Mouse (Mus musculus): ENCODE results near the gene Ccdc27. TPM values are rescaled to one million over a fixed set of nuclear protein-coding genes. Genes with fewer than 3 reads are reported as not detected.
A peak's percentile ranks its signal among the peaks of the same experiment; 100 is the strongest.

The Ccdc27 gene
- polyA plus RNA-seq, 1 experiment = not detected

- 2% methylated on average over 15 of the region's 20 CpGs for WGBS
- Histone ChIP-seq H3K27ac (ENCODE audit: control insufficient read depth, insufficient read depth, low read depth, low read length, poor library complexity) (no peak overlapping the region), H3K4me1 (ENCODE audit: control insufficient read depth, insufficient read depth, low read length) (no peaks in the 10 kb centered on the region), H3K4me3 (replicated peaks; ENCODE audit: control insufficient read depth, low read depth, low read length) (no peak overlapping the region)
- TF ChIP-seq CTCF (IDR thresholded peaks at IDR 0.05; ENCODE audit: control insufficient read depth, insufficient read depth, low read length) (no peak), POLR2A (IDR thresholded peaks at IDR 0.05; ENCODE audit: borderline replicate concordance, control insufficient read depth, low read depth, low read length) (no peak)
Measured at GRCm38 (mm10) chr4:154071521-154071920, 29.0 kb upstream of the Ccdc27 start.

- H3K4me3 ChIP-seq (replicated peaks; ENCODE audit: control insufficient read depth, low read depth, low read length) = no peak overlapping the region
- H3K4me1 ChIP-seq (ENCODE audit: control insufficient read depth, insufficient read depth, low read length) = no peaks in the 10 kb centered on the region
- 7% methylated on average over 5 of the region's 5 CpGs for whole genome bisulfite sequencing
- no peak overlapping the region for H3K27ac ChIP-seq (ENCODE audit: control insufficient read depth, insufficient read depth, low read depth, low read length, poor library complexity)
- TF ChIP-seq POLR2A (IDR thresholded peaks at IDR 0.05; ENCODE audit: borderline replicate concordance, control insufficient read depth, low read depth, low read length) = no peak
- no peak for TF ChIP-seq CTCF (IDR thresholded peaks at IDR 0.05; ENCODE audit: control insufficient read depth, insufficient read depth, low read length)
Measured at GRCm38 (mm10) chr4:154070896-154071295, 28.4 kb upstream of the Ccdc27 start.

GRCm38 (mm10) chr4:154064827-154065773 lies 22.6 kb upstream of the Ccdc27 start:
- Histone ChIP-seq H3K4me1 (ENCODE audit: control insufficient read depth, insufficient read depth, low read length) (no peaks in the 10 kb centered on the region), H3K27ac (ENCODE audit: control insufficient read depth, insufficient read depth, low read depth, low read length, poor library complexity) (no peak overlapping the region), H3K4me3 (replicated peaks; ENCODE audit: control insufficient read depth, low read depth, low read length) (no peak overlapping the region)
- 51% methylated on average over 14 of the region's 14 CpGs for WGBS
- TF ChIP-seq POLR2A (IDR thresholded peaks at IDR 0.05; ENCODE audit: borderline replicate concordance, control insufficient read depth, low read depth, low read length) (no peak), CTCF (IDR thresholded peaks at IDR 0.05; ENCODE audit: control insufficient read depth, insufficient read depth, low read length) (peak; percentile 54)

GRCm38 (mm10) chr4:154057696-154058095 lies 15.2 kb upstream of the Ccdc27 start:
- 56% methylated on average over 4 of the region's 4 CpGs for WGBS
- TF ChIP-seq CTCF (IDR thresholded peaks at IDR 0.05; ENCODE audit: control insufficient read depth, insufficient read depth, low read length) (no peak), POLR2A (IDR thresholded peaks at IDR 0.05; ENCODE audit: borderline replicate concordance, control insufficient read depth, low read depth, low read length) (no peak)
- no peak overlapping the region for H3K4me3 ChIP-seq (replicated peaks; ENCODE audit: control insufficient read depth, low read depth, low read length)

GRCm38 (mm10) chr4:154056661-154057060 lies 14.2 kb upstream of the Ccdc27 start:
- Histone ChIP-seq H3K27ac (ENCODE audit: control insufficient read depth, insufficient read depth, low read depth, low read length, poor library complexity) (no peak overlapping the region), H3K4me3 (replicated peaks; ENCODE audit: control insufficient read depth, low read depth, low read length) (no peak overlapping the region), H3K4me1 (ENCODE audit: control insufficient read depth, insufficient read depth, low read length) (no peaks in the 10 kb centered on the region)
- no peak for TF ChIP-seq POLR2A (IDR thresholded peaks at IDR 0.05; ENCODE audit: borderline replicate concordance, control insufficient read depth, low read depth, low read length)
- TF ChIP-seq CTCF (IDR thresholded peaks at IDR 0.05; ENCODE audit: control insufficient read depth, insufficient read depth, low read length) = no peak
- 34% methylated on average over 2 of the region's 2 CpGs for WGBS

More at GRCm38 (mm10) chr4:154057696-154058095, 15.2 kb upstream of the Ccdc27 start:
- Histone ChIP-seq H3K27ac (ENCODE audit: control insufficient read depth, insufficient read depth, low read depth, low read length, poor library complexity) (no peak overlapping the region), H3K4me1 (ENCODE audit: control insufficient read depth, insufficient read depth, low read length) (no peaks in the 10 kb centered on the region)

GRCm38 (mm10) chr4:154056046-154056445 lies 13.6 kb upstream of the Ccdc27 start:
- no peak overlapping the region for H3K4me3 ChIP-seq (replicated peaks; ENCODE audit: control insufficient read depth, low read depth, low read length)
- no peak overlapping the region for H3K27ac ChIP-seq (ENCODE audit: control insufficient read depth, insufficient read depth, low read depth, low read length, poor library complexity)
- H3K4me1 ChIP-seq (ENCODE audit: control insufficient read depth, insufficient read depth, low read length) = no peaks in the 10 kb centered on the region
- no peak for TF ChIP-seq POLR2A (IDR thresholded peaks at IDR 0.05; ENCODE audit: borderline replicate concordance, control insufficient read depth, low read depth, low read length)
- TF ChIP-seq CTCF (IDR thresholded peaks at IDR 0.05; ENCODE audit: control insufficient read depth, insufficient read depth, low read length) = no peak
- 84% methylated on average over 2 of the region's 2 CpGs for WGBS

- 83% methylated on average over 7 of the region's 7 CpGs for WGBS
- Histone ChIP-seq H3K4me3 (replicated peaks; ENCODE audit: control insufficient read depth, low read depth, low read length) (no peak overlapping the region), H3K4me1 (ENCODE audit: control insufficient read depth, insufficient read depth, low read length) (no peaks in the 10 kb centered on the region), H3K27ac (ENCODE audit: control insufficient read depth, insufficient read depth, low read depth, low read length, poor library complexity) (no peak overlapping the region)
- TF ChIP-seq CTCF (IDR thresholded peaks at IDR 0.05; ENCODE audit: control insufficient read depth, insufficient read depth, low read length) (no peak), POLR2A (IDR thresholded peaks at IDR 0.05; ENCODE audit: borderline replicate concordance, control insufficient read depth, low read depth, low read length) (no peak)
Measured at GRCm38 (mm10) chr4:154055482-154055881, 13.0 kb upstream of the Ccdc27 start.

GRCm38 (mm10) chr4:154053065-154053464 lies 10.6 kb upstream of the Ccdc27 start:
- no peak for TF ChIP-seq POLR2A (IDR thresholded peaks at IDR 0.05; ENCODE audit: borderline replicate concordance, control insufficient read depth, low read depth, low read length)
- TF ChIP-seq CTCF (IDR thresholded peaks at IDR 0.05; ENCODE audit: control insufficient read depth, insufficient read depth, low read length) = no peak
- Histone ChIP-seq H3K4me1 (ENCODE audit: control insufficient read depth, insufficient read depth, low read length) (no peaks in the 10 kb centered on the region), H3K4me3 (replicated peaks; ENCODE audit: control insufficient read depth, low read depth, low read length) (no peak overlapping the region), H3K27ac (ENCODE audit: control insufficient read depth, insufficient read depth, low read depth, low read length, poor library complexity) (no peak overlapping the region)
- WGBS = 46% methylated on average over 4 of the region's 4 CpGs
